Mouse (Mus musculus): ENCODE measurements around the gene Ubtd2.

Ubtd2 gene

GRCm38 (mm10) chr11:32545605-32546004 lies 90.4 kb downstream of the Ubtd2 start:
- DNase-seq (ENCODE audit: low read depth, low spot score), result no peak

- no peak for DNase-seq (ENCODE audit: low read depth, low spot score)
These were observed 91.3 kb downstream of the Ubtd2 start for GRCm38 (mm10) chr11:32546483-32546882.

DNA sequence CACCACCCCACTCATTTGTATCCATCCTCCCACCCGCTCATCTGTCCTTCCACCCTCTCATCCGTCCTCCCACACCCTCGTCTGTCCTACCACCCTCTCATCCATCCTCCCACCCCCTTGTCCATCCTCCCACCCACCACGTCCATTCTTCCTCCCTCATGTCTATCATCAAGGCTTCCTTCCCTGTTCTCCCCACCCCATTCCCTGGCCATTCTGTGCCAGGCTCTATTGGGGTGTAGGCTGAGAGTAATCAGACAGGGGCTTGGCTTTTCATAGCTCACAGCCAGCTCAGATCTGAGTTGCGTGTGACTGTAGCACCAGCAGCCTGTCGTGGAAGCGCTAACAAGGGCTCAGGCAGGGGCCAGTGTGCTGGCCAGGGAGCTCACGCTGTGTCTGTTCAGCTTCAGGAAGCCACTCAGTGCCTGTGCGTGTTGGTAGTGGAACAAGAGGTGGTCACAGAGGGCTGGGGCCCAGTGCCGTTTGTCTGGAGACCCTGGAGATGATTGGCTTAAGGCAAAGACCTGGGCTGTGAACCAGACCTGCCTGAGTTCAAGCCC lies 92.3 kb downstream of the Ubtd2 start:
- no peak for DNase-seq (ENCODE audit: low read depth, low spot score)

- DNase-seq (ENCODE audit: low read depth, low spot score), result no peak
These were observed 93.1 kb downstream of the Ubtd2 start for GRCm38 (mm10) chr11:32548240-32548639.

DNA sequence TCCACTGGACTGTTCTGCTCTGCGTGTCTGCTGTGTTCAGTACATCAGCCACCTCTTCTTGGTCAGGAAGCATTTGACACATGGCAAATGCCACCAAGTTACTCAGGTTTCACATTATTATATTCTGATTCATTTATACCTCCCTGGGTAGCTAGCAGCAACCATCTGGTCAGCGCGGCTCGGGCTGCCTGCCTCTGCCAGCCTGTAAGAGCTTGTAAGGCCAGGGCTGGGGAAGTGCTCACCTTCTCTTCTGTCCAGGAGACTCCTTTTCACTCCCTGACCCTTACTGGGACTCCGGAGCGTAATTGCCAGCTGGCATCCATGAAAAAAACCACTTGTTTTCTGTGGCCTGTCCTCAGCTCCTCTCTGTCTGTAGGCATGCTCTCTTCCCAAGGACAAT lies 94.1 kb downstream of the Ubtd2 start:
- no peak for DNase-seq (ENCODE audit: low read depth, low spot score)

DNA sequence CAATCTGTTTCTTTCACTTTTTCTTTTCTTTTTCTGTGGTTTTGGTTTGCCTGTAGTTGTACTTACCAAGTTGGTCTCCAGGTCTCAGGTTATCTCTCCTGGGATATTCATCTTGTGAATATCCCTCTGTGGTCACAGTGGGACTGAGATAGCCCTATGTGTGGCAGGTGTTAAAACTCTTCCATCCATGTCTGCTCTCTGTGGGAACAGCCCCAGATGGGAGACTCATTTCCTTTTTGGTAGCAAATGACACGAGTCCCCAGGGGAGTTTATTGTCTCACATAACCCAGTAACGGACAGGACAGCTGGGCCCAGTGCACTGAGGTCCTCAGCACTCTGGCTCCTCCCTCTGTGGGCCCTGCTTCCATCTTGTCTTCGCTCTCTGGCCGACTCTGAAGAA lies 94.9 kb downstream of the Ubtd2 start:
- no peak for DNase-seq (ENCODE audit: low read depth, low spot score)

DNA sequence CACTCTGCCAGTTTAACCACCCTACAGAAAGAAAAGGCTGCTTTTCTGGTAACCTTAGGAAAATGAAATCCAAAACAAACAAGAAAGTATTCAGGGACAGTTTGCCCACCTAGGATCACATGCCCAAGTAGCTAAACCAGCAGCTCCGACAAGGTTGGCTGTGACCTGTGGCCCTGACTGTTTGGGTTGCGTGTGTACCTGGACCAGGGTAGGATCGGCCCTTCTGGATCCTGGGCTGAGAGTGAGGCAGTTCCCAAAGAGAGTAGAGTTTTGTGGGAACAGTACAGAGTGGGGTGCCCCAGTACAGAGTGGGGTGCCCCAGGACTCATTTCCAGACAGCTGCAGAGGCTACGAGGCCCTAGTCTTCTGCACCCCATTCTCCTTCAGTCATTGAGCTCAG lies 95.9 kb downstream of the Ubtd2 start:
- DNase-seq (ENCODE audit: low read depth, low spot score), result no peak

- no peak for DNase-seq (ENCODE audit: low read depth, low spot score)
These were observed 96.6 kb downstream of the Ubtd2 start for GRCm38 (mm10) chr11:32551579-32552297.

DNA sequence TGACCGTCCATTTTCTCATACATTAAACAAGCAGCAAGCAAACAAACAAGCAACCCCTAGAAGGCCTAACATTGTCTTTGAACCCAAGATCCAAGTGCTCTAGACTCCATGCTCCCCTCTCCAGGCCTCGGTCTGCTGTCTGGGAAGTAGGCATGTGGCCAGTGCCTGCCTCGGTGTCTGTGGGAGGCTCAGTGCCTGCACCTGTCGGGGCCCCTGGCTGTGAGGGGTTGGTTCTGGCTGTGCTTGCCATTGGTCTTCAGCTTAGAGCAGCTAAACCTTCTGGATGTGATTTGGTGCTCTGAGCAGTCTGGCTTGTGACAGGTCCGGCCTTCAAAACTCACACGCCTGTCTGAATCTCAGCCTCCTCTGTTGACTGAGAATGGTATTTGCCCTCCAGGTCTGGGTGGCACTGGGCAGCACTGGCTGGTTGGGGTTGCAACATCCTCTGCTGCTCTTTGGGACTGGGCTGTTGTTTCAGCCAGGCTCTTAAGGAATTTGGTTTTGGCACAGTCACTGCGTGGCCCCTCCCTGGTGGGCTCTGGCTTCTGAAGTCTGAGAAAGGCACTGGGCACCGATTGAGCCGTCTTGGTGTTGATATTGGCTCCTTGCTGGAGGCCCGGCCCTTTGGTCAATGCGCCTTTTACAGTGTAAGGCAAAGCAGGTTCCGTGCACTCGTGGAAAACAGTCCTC lies 97.4 kb downstream of the Ubtd2 start:
- no peak for DNase-seq (ENCODE audit: low read depth, low spot score)

DNA sequence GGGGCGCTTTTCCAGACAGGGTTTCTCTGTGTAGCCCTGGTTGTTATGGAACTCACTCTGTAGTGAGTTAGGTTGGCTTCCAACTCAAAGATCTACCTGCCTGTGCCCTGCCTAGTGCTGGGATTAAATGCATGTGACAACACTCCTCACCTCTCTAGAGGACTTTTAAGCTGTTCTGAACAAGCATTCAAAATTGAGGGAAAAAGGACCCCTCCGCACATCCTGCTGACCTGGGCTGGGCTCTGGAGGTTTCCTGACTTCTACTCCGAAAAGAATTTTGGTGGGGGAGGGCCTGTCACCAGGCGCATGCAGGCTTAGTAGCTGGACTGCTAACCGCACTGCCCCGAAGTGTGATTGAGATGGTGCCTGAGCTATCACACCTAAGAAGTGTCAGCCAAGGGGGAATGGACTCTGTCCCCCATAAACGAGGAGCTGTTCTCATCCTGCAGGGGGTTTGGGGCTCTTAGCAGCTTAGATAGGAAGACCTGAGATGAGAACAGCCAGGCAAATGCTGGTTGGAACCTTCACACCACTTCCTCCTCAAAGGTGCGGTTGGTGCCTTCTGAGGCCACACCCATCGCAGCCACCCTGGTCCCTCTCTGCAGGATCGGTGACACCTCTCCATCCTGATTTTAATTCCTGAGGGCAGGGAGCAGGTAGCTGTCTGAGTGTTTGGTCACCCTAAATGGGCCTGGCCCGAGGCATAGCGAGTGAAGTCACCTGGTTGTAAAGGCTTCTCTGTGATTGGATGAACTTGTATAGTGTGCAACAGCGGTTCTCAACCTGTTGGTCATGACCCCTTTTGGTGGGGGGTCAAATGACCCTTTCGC lies 98.4 kb downstream of the Ubtd2 start:
- DNase-seq (ENCODE audit: low read depth, low spot score), result no peak

GRCm38 (mm10) chr11:32554141-32555091 lies 99.2 kb downstream of the Ubtd2 start:
- no peak for DNase-seq (ENCODE audit: low read depth, low spot score)

DNA sequence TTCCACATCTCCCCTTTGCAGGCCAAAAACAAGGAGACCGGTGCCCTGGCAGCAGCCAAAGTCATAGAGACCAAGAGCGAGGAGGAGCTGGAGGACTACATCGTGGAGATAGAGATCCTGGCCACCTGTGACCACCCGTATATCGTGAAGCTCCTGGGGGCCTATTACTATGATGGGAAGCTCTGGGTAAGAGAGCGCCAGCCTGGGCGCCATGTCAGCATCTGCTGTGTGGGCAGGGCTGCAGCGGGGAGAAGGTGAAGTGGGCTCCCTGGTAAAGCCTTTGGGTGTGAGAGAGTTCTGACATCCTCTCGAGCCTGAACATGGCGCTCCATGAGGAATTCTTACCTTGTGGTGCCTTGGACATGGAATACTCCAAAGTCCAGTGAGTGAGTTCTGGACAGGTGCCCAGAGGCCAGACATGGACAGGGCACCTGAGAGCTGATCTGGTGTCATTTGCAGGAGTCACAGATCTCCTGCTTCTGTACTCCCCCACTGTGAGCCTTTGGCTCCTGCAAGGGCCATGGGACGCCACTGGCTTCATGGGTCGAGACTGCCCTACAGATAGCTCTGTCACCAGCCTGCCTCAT lies 100.0 kb downstream of the Ubtd2 start:
- no peak for DNase-seq (ENCODE audit: low read depth, low spot score)

GRCm38 (mm10) chr11:32556333-32556990 lies 101.3 kb downstream of the Ubtd2 start:
- DNase-seq (ENCODE audit: low read depth, low spot score), result no peak

DNA sequence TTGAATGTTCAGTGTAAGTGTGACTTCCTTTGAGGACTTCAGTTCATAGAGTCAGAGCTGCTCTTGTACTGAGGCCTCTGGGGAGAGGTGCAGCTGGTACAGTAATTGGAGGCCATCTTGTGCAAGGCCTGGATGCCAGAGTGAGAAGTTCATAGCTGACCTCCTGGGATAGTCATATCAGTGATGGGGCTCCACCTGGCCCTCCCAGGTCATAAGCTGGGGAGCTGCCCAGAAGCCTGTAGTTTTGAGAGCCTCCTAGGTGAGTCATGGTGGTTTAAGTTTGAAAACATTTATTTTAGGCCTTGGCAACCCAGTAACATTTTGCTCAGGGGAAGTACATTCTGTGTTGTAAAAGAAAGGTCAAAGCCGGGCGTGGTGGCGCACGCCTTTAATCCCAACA lies 102.9 kb downstream of the Ubtd2 start:
- DNase-seq (ENCODE audit: low read depth, low spot score), result no peak

- DNase-seq (ENCODE audit: low read depth, low spot score), result no peak
These were observed 103.5 kb downstream of the Ubtd2 start for GRCm38 (mm10) chr11:32558677-32559076.

GRCm38 (mm10) chr11:32560015-32560770 lies 105.0 kb downstream of the Ubtd2 start:
- DNase-seq (ENCODE audit: low read depth, low spot score), result no peak

DNA sequence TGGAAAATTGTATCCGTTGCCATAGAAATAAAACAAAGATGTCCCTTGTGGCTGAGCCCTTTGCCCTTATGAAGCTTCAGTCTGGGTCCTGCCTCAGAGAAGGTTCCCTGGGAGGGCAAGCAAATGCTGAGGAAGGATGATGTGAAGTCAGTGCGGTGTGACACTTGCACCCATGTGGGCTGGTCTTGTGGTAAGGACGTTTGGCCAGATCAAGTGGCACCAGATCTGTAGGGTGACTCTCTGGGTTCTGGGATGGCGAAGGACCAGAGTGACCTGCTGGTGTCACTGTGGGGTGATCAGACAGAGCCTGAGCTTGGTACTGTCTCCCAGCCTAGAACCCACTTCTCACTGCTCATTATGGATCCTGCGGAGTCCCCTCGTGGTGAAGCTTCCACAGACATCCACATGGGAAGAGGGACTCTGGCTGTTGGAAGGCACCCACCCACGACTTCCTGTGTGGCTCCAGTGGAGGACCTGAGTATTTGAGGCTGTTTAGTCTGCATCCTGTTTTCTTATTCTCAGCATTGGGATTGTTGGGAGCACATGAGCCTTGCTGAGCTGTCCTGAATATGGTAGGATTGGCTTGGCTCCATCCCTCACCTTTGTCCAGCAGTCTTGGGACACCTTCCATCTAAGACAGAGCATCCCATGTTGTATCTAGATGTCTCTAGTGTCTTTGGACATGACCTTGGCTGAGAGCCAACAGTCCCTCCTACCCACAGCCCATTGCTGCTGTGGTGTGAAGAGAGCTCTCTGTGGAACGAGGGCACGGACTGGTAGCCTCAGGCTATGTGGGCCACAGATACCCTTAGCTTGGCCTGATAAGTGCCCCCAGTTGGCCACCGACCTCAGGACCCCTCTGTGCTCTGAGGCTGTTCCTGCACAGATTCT lies 106.5 kb downstream of the Ubtd2 start:
- no peak for DNase-seq (ENCODE audit: low read depth, low spot score)

DNA sequence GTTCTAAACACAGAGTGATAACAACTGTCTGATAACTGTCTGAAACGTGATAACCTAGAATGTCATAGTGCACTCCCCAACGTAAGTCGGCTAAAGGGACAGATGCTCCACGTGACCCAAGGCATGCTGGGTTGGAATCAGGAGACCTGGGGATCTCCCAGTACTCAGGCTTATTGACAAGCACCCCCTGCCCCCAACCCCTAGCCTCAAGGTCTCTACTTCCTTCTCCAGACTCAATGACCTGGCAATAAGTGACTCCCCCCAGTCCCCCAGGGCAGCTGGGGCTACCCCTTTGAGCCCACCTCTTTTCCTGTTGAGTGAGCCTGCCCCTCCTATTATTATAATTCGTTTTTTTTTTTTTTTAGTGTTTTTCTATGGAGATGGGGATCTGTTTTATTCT lies 107.5 kb downstream of the Ubtd2 start:
- no peak for DNase-seq (ENCODE audit: low read depth, low spot score)

All from WW6 (cell line).